Mouse (Mus musculus): Measurements from ENCODE around the gene C1qtnf3. TPM values are rescaled to one million over a fixed set of nuclear protein-coding genes. Genes with fewer than 3 reads are reported as not detected.

Gene C1qtnf3
- total and polyA plus RNA-seq, 2 experiments from 2014 or later: 0.16 to 6.5 TPM

DNA sequence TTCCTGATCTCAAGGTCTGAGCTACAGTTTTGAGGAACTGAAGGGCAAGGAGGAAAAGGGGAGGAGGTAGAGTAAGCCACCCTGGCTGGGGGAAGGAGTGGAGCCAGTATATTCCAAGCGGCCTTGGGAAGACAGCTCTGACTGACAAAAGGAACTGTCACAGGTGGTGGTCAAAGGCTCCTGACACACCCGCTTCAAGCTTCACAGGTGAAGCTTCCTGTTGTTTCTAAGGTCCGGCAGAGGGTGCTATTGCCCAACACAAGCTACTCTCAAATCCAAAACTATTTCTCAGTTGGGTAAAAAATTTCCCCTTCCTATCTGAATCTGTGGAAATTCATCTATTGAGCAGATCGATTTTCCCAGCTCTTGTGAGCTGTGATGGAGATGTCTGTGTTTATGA is 31.1 kb upstream of the C1qtnf3 start:
- DNase-seq (ENCODE audit: low spot score): peak; percentile 20
- 13% methylated on average over 4 of the region's 4 CpGs for WGBS

DNA sequence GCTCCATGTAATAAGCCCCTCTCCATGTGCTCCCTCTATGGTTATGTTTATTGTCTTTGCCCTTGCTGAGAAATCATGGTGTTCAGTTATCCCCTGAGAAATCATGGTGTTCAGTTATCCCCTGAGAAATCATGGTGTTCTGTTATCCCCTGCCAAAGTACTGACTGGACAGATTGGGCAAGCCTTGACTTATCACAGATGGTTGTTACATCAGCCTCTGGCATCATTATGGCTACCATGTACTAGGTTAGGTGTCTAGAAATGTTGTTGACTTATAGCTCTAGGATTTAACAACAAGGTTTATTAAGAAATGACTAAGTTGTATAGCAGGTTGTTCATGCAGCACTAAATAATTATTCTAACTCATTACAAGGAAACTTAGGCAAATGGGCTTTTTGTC is 30.1 kb upstream of the C1qtnf3 start:
- no peaks in the 10 kb centered on the region for H3K9me3 ChIP-seq (replicated peaks; ENCODE audit: control insufficient read depth, low read length)
- H3K4me3 ChIP-seq (ENCODE audit: low read depth, low read length): no peak overlapping the region
- TF ChIP-seq EP300 (IDR thresholded peaks at IDR 0.05; ENCODE audit: low read depth) (no peak), CTCF (IDR thresholded peaks at IDR 0.05; ENCODE audit: low read depth) (no peak)
- H3K4me1 ChIP-seq (ENCODE audit: control insufficient read depth, insufficient read depth): no peaks in the 10 kb centered on the region
- DNase-seq (ENCODE audit: low spot score) (no peak), ATAC-seq (ENCODE audit: insufficient read depth, low read depth) (no peak)
- no peak overlapping the region for H3K4me2 ChIP-seq (ENCODE audit: low read depth, low read length)
- H3K27ac ChIP-seq (ENCODE audit: low read depth): no peak overlapping the region
- H3K36me3 ChIP-seq (replicated peaks; ENCODE audit: control insufficient read depth, insufficient read depth, low read length): no peaks in the 10 kb centered on the region
- no peaks in the 10 kb centered on the region for H3K27me3 ChIP-seq (ENCODE audit: control insufficient read depth, insufficient read depth, low read length)
- no peak overlapping the region for H3K9ac ChIP-seq (replicated peaks; ENCODE audit: low read depth, low read length)

More for the DNA sequence above, 31.1 kb upstream of the C1qtnf3 start:
- Histone ChIP-seq H3K9me3 (replicated peaks; ENCODE audit: control insufficient read depth, low read length) (no peaks in the 10 kb centered on the region), H3K27ac (ENCODE audit: low read depth) (no peak overlapping the region), H3K27me3 (ENCODE audit: control insufficient read depth, insufficient read depth, low read length) (no peaks in the 10 kb centered on the region), H3K4me3 (ENCODE audit: low read depth, low read length) (no peak overlapping the region), H3K4me1 (ENCODE audit: control insufficient read depth, insufficient read depth) (no peaks in the 10 kb centered on the region), H3K9ac (replicated peaks; ENCODE audit: low read depth, low read length) (no peak overlapping the region), H3K36me3 (replicated peaks; ENCODE audit: control insufficient read depth, insufficient read depth, low read length) (no peaks in the 10 kb centered on the region), H3K4me2 (ENCODE audit: low read depth, low read length) (no peak overlapping the region)
- TF ChIP-seq EP300 (IDR thresholded peaks at IDR 0.05; ENCODE audit: low read depth) (no peak), CTCF (IDR thresholded peaks at IDR 0.05; ENCODE audit: low read depth) (peak; percentile 57)
- no peak for ATAC-seq (ENCODE audit: insufficient read depth, low read depth)

- H3K4me3 ChIP-seq (ENCODE audit: low read depth, low read length): no peak overlapping the region
- no peaks in the 10 kb centered on the region for H3K9me3 ChIP-seq (replicated peaks; ENCODE audit: control insufficient read depth, low read length)
- TF ChIP-seq EP300 (IDR thresholded peaks at IDR 0.05; ENCODE audit: low read depth): no peak
- TF ChIP-seq CTCF (IDR thresholded peaks at IDR 0.05; ENCODE audit: low read depth): no peak
- no peak for DNase-seq (ENCODE audit: low spot score)
- WGBS: 43% methylated on average over 3 of the region's 3 CpGs
- H3K4me1 ChIP-seq (ENCODE audit: control insufficient read depth, insufficient read depth): no peaks in the 10 kb centered on the region
- H3K27me3 ChIP-seq (ENCODE audit: control insufficient read depth, insufficient read depth, low read length): no peaks in the 10 kb centered on the region
- no peaks in the 10 kb centered on the region for H3K36me3 ChIP-seq (replicated peaks; ENCODE audit: control insufficient read depth, insufficient read depth, low read length)
- no peak overlapping the region for H3K9ac ChIP-seq (replicated peaks; ENCODE audit: low read depth, low read length)
- no peak overlapping the region for H3K4me2 ChIP-seq (ENCODE audit: low read depth, low read length)
- ATAC-seq (ENCODE audit: insufficient read depth, low read depth): no peak
- no peak overlapping the region for H3K27ac ChIP-seq (ENCODE audit: low read depth)
These were observed 29.6 kb upstream of the C1qtnf3 start for GRCm38 (mm10) chr15:10922570-10922969.

- H3K4me1 ChIP-seq (ENCODE audit: control insufficient read depth, insufficient read depth): no peaks in the 10 kb centered on the region
- H3K4me2 ChIP-seq (ENCODE audit: low read depth, low read length): no peak overlapping the region
- H3K4me3 ChIP-seq (ENCODE audit: low read depth, low read length): no peak overlapping the region
- H3K27ac ChIP-seq (ENCODE audit: low read depth): no peak overlapping the region
- H3K9me3 ChIP-seq (replicated peaks; ENCODE audit: control insufficient read depth, low read length): no peaks in the 10 kb centered on the region
- TF ChIP-seq EP300 (IDR thresholded peaks at IDR 0.05; ENCODE audit: low read depth) (no peak), CTCF (IDR thresholded peaks at IDR 0.05; ENCODE audit: low read depth) (no peak)
- DNase-seq (ENCODE audit: low spot score) (no peak), ATAC-seq (ENCODE audit: insufficient read depth, low read depth) (no peak)
- H3K36me3 ChIP-seq (replicated peaks; ENCODE audit: control insufficient read depth, insufficient read depth, low read length): no peaks in the 10 kb centered on the region
- no peaks in the 10 kb centered on the region for H3K27me3 ChIP-seq (ENCODE audit: control insufficient read depth, insufficient read depth, low read length)
- WGBS: 56% methylated on average over 4 of the region's 4 CpGs
- no peak overlapping the region for H3K9ac ChIP-seq (replicated peaks; ENCODE audit: low read depth, low read length)
These were observed 28.8 kb upstream of the C1qtnf3 start for GRCm38 (mm10) chr15:10923076-10923995.

DNA sequence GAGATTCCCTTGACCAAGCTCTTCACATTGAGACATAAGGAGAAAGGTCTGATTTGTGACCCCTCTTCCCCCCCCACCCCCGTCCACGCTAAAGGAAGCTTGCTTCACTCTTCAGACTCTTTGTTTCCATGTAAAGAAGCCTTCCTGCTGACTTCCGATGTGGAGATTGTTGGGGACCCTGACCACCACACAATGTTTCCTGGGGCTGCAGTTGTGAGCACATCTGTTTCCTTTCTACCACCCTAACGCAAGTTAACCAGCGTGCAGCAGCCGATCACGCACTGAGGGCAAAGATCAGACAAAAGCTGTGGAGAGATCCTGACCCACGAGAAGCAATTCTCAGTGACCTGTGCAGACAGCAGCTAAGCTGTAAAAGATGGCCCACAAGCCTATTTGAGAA is 24.8 kb upstream of the C1qtnf3 start:
- Histone ChIP-seq H3K9me3 (replicated peaks; ENCODE audit: control insufficient read depth, low read length) (no peaks in the 10 kb centered on the region), H3K4me3 (ENCODE audit: low read depth, low read length) (no peak overlapping the region), H3K36me3 (replicated peaks; ENCODE audit: control insufficient read depth, insufficient read depth, low read length) (no peaks in the 10 kb centered on the region), H3K4me1 (ENCODE audit: control insufficient read depth, insufficient read depth) (no peaks in the 10 kb centered on the region), H3K27ac (ENCODE audit: low read depth) (no peak overlapping the region), H3K9ac (replicated peaks; ENCODE audit: low read depth, low read length) (no peak overlapping the region), H3K27me3 (ENCODE audit: control insufficient read depth, insufficient read depth, low read length) (no peaks in the 10 kb centered on the region), H3K4me2 (ENCODE audit: low read depth, low read length) (no peak overlapping the region)
- WGBS: 55% methylated on average over 8 of the region's 8 CpGs
- DNase-seq (ENCODE audit: low spot score) (no peak), ATAC-seq (ENCODE audit: insufficient read depth, low read depth) (no peak)
- TF ChIP-seq CTCF (IDR thresholded peaks at IDR 0.05; ENCODE audit: low read depth): no peak
- no peak for TF ChIP-seq EP300 (IDR thresholded peaks at IDR 0.05; ENCODE audit: low read depth)
